Mouse (Mus musculus) embryonic fibroblast, embryonic 13.5 days (primary cell): ENCODE data around the gene Hsd17b3.

Experiments
- CTCF ChIP-seq: IDR thresholded peaks from 2 replicates; pipeline ENCODE4 v1.5.1; 2011; ENCODE audit warnings: mild to moderate bottlenecking, control low read depth, low read length, moderate library complexity, borderline replicate concordance; ENCODE audit not compliant: insufficient read depth
- POLR2A ChIP-seq: IDR thresholded peaks from 2 replicates; pipeline ENCODE4 v1.6.1; 2011; ENCODE audit warnings: low read depth, mild to moderate bottlenecking, control low read depth, low read length, moderate library complexity

GRCm38 (mm10) chr13:64086036-64086435 is 3.0 kb downstream of the Hsd17b3 start:
- TF ChIP-seq CTCF (no peak), POLR2A (no peak)
